Mouse (Mus musculus) T-cell, adult 66 days (primary cell): Measurements from ENCODE around the gene Hlcs. TPM values are rescaled to one million over a fixed set of nuclear protein-coding genes. Genes with fewer than 3 reads are reported as not detected.

Source experiments
- total RNA-seq, 2 experiments: library from RNA; stranded (reverse); gene quantifications; 3 replicates in 1 of 2; 4 replicates in 1 of 2; pipeline ENCODE4 v1.2.4; 2023

Gene Hlcs
- 10 to 100 TPM; 46.6 to 57.9 TPM for total RNA-seq

GRCm38 (mm10) chr16:94313229-94314030, at the start of gene Hlcs:
TSS of gene Hlcs (minus strand) at chr16:94313571.

DNA sequence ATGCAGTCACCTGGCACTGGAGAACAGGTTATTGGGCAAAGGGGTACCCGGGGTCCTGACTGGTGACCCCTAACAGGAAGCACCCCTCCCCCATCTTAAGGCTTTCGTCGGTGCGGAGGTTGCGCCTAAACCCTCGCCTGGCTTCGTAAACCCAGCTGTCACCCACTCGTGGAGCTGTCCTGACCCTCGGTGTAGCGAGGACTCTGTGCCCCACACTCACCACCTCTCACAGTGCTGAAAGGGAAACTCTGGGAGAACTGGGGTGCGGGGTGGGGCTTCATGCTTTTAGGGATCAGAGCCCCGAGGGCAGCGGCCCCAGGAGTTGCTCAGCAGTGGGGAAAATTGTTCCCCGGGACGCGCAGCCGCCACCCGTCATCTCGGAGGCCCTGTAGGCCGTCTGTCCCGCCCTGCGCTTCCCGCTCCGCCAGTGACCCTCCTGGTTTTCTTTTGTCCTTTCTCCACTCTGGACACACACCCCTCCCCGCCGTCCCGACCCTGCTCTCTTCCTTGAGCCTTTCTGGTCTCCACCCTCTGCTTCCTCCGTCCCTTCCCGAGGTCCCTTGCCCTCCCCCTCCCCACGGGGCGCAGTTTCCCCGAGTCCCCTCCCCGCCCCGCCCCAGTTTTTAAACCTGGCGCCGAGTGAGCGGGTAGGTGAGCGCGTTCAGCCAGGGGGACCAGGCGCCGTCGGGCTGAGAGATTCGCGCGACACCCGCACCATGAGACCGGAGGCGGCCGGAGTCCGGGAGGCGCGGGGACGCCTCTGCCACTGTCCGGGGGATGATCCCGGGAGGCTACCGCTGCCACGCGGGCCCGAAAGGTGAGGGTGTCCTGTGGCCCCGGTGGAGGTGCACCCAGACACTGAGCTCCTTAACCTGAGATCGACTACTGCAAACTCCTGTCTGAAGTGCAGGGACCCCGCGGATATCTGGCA, 14.7 kb upstream of the Hlcs start, which contains the start of gene Ripply3:
Gene Ripply3 (plus strand): TSS at position 640 of the 931 bp plus-strand sequence.

DNA sequence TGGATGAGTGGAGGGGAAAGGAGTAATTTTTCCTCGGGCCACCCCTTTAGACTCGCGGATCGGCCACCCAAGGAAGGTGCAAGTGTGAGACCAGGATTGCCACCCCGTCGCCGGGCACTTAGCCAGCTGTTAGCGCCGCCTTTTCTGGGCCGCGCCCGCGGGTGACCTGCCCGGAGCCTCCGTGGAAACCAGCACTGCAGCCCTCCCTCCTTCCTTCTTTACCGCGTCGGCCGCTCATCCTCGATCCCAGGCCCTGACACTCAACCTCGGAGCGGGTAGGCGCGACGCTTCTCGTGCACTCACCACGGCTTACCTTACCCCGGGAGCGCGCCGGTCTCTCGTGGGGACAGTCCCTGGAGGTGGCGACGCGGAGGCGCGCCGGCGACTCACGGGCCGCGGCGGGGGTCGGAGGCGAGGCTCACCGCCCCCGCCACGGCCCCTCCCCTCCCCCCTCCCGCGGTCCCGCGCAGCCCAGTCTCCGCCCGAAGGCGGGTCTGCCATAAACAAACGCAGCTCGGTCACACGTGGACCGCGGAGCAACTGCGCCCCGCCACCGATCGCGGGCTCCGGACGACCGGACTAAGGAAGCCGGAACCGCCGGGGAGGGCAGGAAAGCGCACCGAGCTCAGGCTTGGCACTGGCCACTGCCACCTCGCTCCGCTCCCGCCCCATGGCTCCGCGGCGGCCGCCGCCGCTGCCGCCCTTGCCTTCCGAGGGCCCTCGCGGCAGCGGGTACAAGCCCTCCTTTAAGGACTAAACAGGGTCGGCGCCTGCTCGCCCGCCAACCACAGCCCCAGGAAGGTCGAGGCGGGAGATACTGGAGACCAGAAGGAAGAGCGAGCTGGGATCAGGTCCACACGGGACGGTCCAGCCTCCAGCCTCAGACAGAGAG, 228.4 kb downstream of the Hlcs start, which contains the start of gene Sim2:
Gene Sim2 (plus strand): TSS at position 221 of the 892 bp plus-strand sequence.

Other genes starting within 250 kb of the Hlcs start
- not detected for gene Sim2, start 228.6 kb downstream of the Hlcs start, total RNA-seq
- gene Ripply3, start 14.8 kb upstream of the Hlcs start, total RNA-seq, result not detected
- gene Ttc3, start 57.0 kb upstream of the Hlcs start, total RNA-seq, result 100 to 1,000 TPM; 173 to 183 TPM
- gene Pigp, start 58.3 kb upstream of the Hlcs start, total RNA-seq, result 10 to 100 TPM; 38.1 to 46.8 TPM
- 10 to 100 TPM; 34.1 to 39.8 TPM for gene Vps26c, start 213.3 kb upstream of the Hlcs start, total RNA-seq